In the genomic region with DNA sequence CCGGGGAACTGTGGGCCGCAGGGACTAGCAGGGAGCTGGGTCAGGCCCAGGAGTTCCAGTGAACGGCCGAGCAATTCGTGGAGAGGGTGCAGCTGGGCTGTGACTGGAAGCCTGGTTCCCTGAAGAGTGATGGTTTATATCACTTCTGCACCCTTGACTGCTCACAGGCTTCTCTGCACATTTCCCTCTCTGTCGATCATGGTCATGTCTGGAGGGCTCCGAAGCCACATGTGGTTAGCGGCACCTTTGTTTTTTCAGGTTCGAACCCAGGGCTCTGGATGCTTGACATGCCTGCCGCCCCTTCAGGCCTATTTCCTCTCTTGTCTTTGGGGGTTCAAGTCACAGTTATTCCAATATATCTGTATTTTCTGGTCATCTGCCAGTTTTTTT, we compare ENCODE assay signal across 21 mouse cellular contexts. TPM values are rescaled to one million over a fixed set of nuclear protein-coding genes. Genes with fewer than 3 reads are reported as not detected.
DNase-seq lines count a peak whose midpoint lies in the region; ATAC-seq and TF ChIP-seq lines count a peak whose summit lies in the region.
"Had no signal": no experiment of that assay in that cellular context is flagged by ENCODE, and none has a peak within 500 bp of the region (broad histone marks: within the 10 kb centered on the region; RNA-seq: fewer than 3 reads in every experiment).

No protein-coding gene starts in this region.

- H3K9me3 ChIP-seq in heart, embryonic 12.5 days (replicated peaks) = no peaks in the 10 kb centered on the region
- H3K9me3 ChIP-seq in kidney, embryonic 15.5 days (replicated peaks) = no peaks in the 10 kb centered on the region
- H3K9me3 ChIP-seq in stomach, postnatal 0 days (ENCODE audit: control insufficient read depth, low read length) = no peaks in the 10 kb centered on the region
- H3K9me3 ChIP-seq: embryonic facial prominence, embryonic 12.5 days; intestine, embryonic 15.5 days; liver, embryonic 13.5 days had no signal

- TF ChIP-seq EP300 in stomach, postnatal 0 days (optimal IDR thresholded peaks at IDR 0.05) = no peak

- H3K9ac ChIP-seq in heart, embryonic 12.5 days = peak overlapping the region; percentile 13; the same call in 1 of the 2 replicates
- H3K9ac ChIP-seq in kidney, embryonic 15.5 days = no peak overlapping the region
- H3K9ac ChIP-seq in stomach, postnatal 0 days (ENCODE audit: low read length) = no peak overlapping the region
- H3K9ac ChIP-seq: embryonic facial prominence, embryonic 12.5 days; forebrain, postnatal 0 days; intestine, embryonic 15.5 days; liver, embryonic 13.5 days had no signal

- no peak overlapping the region for H3K27ac ChIP-seq in heart, embryonic 12.5 days (ENCODE audit: poor library complexity, severe bottlenecking)
- H3K27ac ChIP-seq in kidney, embryonic 15.5 days = no peak overlapping the region
- H3K27ac ChIP-seq in stomach, postnatal 0 days (replicated peaks) = no peak overlapping the region
- H3K27ac ChIP-seq: embryonic facial prominence, embryonic 12.5 days; intestine, embryonic 15.5 days; kidney, postnatal 0 days; layer of hippocampus, adult 2 months; liver, embryonic 13.5 days had no signal

- H3K4me2 ChIP-seq in heart, embryonic 12.5 days = peak overlapping the region; percentile 9; the same call in 1 of the 2 replicates
- H3K4me2 ChIP-seq in kidney, embryonic 15.5 days = no peak overlapping the region
- H3K4me2 ChIP-seq in stomach, postnatal 0 days (replicated peaks; ENCODE audit: low read depth) = no peak overlapping the region
- H3K4me2 ChIP-seq: embryonic facial prominence, embryonic 12.5 days; intestine, embryonic 15.5 days; liver, embryonic 13.5 days had no signal

- no peaks in the 10 kb centered on the region for H3K36me3 ChIP-seq in heart, embryonic 12.5 days
- H3K36me3 ChIP-seq in kidney, embryonic 15.5 days = no peaks in the 10 kb centered on the region
- H3K36me3 ChIP-seq in stomach, postnatal 0 days (ENCODE audit: control insufficient read depth, insufficient read depth, low read length) = no peaks in the 10 kb centered on the region
- H3K36me3 ChIP-seq: embryonic facial prominence, embryonic 12.5 days; intestine, embryonic 15.5 days; liver, embryonic 13.5 days had no signal

- H3K4me1 ChIP-seq in heart, embryonic 12.5 days (replicated peaks) = 0 out of 2 replicates have a peak, but pooled peaks cover 6% of the 10 kb centered on the region
- H3K4me1 ChIP-seq in kidney, embryonic 15.5 days = peaks cover 10% of the 10 kb centered on the region
- H3K4me1 ChIP-seq in stomach, postnatal 0 days (replicated peaks; ENCODE audit: control insufficient read depth, insufficient read depth) = no peaks in the 10 kb centered on the region
- H3K4me1 ChIP-seq: embryonic facial prominence, embryonic 12.5 days; intestine, embryonic 15.5 days had no signal

- ATAC-seq in heart, embryonic 12.5 days (ENCODE audit: insufficient number of reproducible peaks, low FRiP score) = no peak
- 0 out of 2 replicates have a peak, but pooled peaks have one; percentile 33 for ATAC-seq in kidney, embryonic 15.5 days (replicated peaks; ENCODE audit: low FRiP score)
- ATAC-seq in stomach, postnatal 0 days (ENCODE audit: low FRiP score, low TSS enrichment) = peak; percentile 33; the same call in 1 of the 2 replicates
- ATAC-seq: forebrain, postnatal 0 days; intestine, embryonic 15.5 days; Patski had no signal

- no peak for TF ChIP-seq CTCF in stomach, postnatal 0 days (IDR thresholded peaks at IDR 0.05; ENCODE audit: low read depth)

- DNase-seq in heart, adult 11 months = no peak
- DNase-seq in kidney, adult 11 months = no peak
- peak; percentile 58 to 67 for DNase-seq in spleen, postnatal 36 days (ENCODE audit: low spot score in 2 of 2)
- DNase-seq in spleen, postnatal 14 days (ENCODE audit: low spot score in 2 of 2) = no peak
- DNase-seq in stomach, postnatal 0 days (ENCODE audit: low spot score) = no peak
- no peak for DNase-seq in right cerebral cortex, postnatal 36 days (ENCODE audit: low spot score in 2 of 2)
- DNase-seq: adrenal gland, postnatal 25 days; cerebellum, adult 2 months; forebrain, postnatal 0 days; heart, postnatal 14 days; liver, embryonic 13.5 days; retina, postnatal 1 day had no signal

- 46% methylated on average over 10 of the region's 10 CpGs for WGBS in heart, embryonic 12.5 days
- 44% methylated on average over 10 of the region's 10 CpGs for WGBS in kidney, embryonic 15.5 days
- whole genome bisulfite sequencing in stomach, postnatal 0 days = 54% methylated on average over 10 of the region's 10 CpGs

- peaks cover 55% of the 10 kb centered on the region for H3K27me3 ChIP-seq in heart, embryonic 12.5 days (replicated peaks)
- H3K27me3 ChIP-seq in kidney, embryonic 15.5 days = peaks cover 47% of the 10 kb centered on the region
- H3K27me3 ChIP-seq in stomach, postnatal 0 days (ENCODE audit: control insufficient read depth, insufficient read depth, low read length) = no peaks in the 10 kb centered on the region; the same call in 1 of the 2 replicates
- H3K27me3 ChIP-seq: Patski had no signal

- H3K4me3 ChIP-seq in heart, embryonic 12.5 days = no peak overlapping the region
- H3K4me3 ChIP-seq in kidney, embryonic 15.5 days (replicated peaks) = no peak overlapping the region
- no peak overlapping the region for H3K4me3 ChIP-seq in stomach, postnatal 0 days (ENCODE audit: low read depth, low read length)
- H3K4me3 ChIP-seq: embryonic facial prominence, embryonic 12.5 days; intestine, embryonic 15.5 days; layer of hippocampus, adult 2 months; liver, embryonic 13.5 days had no signal

RNA-seq across cellular contexts. Expression of a gene that starts 0.2 kb away (rescaled TPM):
- polyA plus RNA-seq in heart, embryonic 12.5 days (2016; fragmentation: Nextera tagmentation; extraction: Ambion mirVana) = not detected in 2 replicates
- polyA plus RNA-seq in kidney, embryonic 15.5 days (2015; fragmentation: Nextera tagmentation; extraction: Ambion mirVana) = 0.10 TPM in 1 of 2 replicates, not detected in the other
- 0.11 and 0.16 TPM in 2 replicates for polyA plus RNA-seq in stomach, postnatal 0 days (2015; fragmentation: Nextera tagmentation; extraction: Ambion mirVana)
- polyA plus RNA-seq: kidney, postnatal 0 days; lung, embryonic 16.5 days had no signal

RNA-seq across cellular contexts. Expression of a gene that starts 3.6 kb away (rescaled TPM):
- 0.12 TPM in 1 of 2 replicates, not detected in the other for polyA plus RNA-seq in heart, embryonic 12.5 days (2016; fragmentation: Nextera tagmentation; extraction: Ambion mirVana)
- polyA plus RNA-seq in kidney, embryonic 15.5 days (2015; fragmentation: Nextera tagmentation; extraction: Ambion mirVana) = 0.12 TPM in 1 of 2 replicates, not detected in the other
- 0.32 and 0.40 TPM in 2 replicates for polyA plus RNA-seq in stomach, postnatal 0 days (2015; fragmentation: Nextera tagmentation; extraction: Ambion mirVana)
- polyA plus RNA-seq: cerebellum, adult 2 months; forebrain, postnatal 0 days; intestine, embryonic 15.5 days; limb, embryonic 11.5 days; Patski had no signal

RNA-seq across cellular contexts. Expression of a gene that starts 11.1 kb away (rescaled TPM):
- polyA plus RNA-seq in heart, embryonic 12.5 days (2016; fragmentation: Nextera tagmentation; extraction: Ambion mirVana) = 0.14 and 0.31 TPM in 2 replicates
- 0.53 and 0.72 TPM in 2 replicates for polyA plus RNA-seq in kidney, embryonic 15.5 days (2015; fragmentation: Nextera tagmentation; extraction: Ambion mirVana)
- 0.63 and 0.78 TPM in 2 replicates for polyA plus RNA-seq in stomach, postnatal 0 days (2015; fragmentation: Nextera tagmentation; extraction: Ambion mirVana)
- polyA plus RNA-seq: Patski had no signal

RNA-seq across cellular contexts. Expression of a gene that starts 15.3 kb away (rescaled TPM):
- 0.55 TPM in 1 of 2 replicates, not detected in the other for polyA plus RNA-seq in heart, embryonic 12.5 days (2016; fragmentation: Nextera tagmentation; extraction: Ambion mirVana)
- polyA plus RNA-seq in kidney, embryonic 15.5 days (2015; fragmentation: Nextera tagmentation; extraction: Ambion mirVana) = 0.65 and 0.69 TPM in 2 replicates
- polyA plus RNA-seq in stomach, postnatal 0 days (2015; fragmentation: Nextera tagmentation; extraction: Ambion mirVana) = 0.27 and 0.33 TPM in 2 replicates
- polyA plus RNA-seq: cerebellum, adult 2 months; embryonic facial prominence, embryonic 12.5 days; forebrain, postnatal 0 days; limb, embryonic 11.5 days had no signal

RNA-seq across cellular contexts. Expression of a gene that starts 17.1 kb away (rescaled TPM):
- 3.3 and 5.2 TPM in 2 replicates for polyA plus RNA-seq in heart, embryonic 12.5 days (2016; fragmentation: Nextera tagmentation; extraction: Ambion mirVana)
- polyA plus RNA-seq in kidney, embryonic 15.5 days (2015; fragmentation: Nextera tagmentation; extraction: Ambion mirVana) = 12.1 and 13.7 TPM in 2 replicates
- polyA plus RNA-seq in stomach, postnatal 0 days (2015; fragmentation: Nextera tagmentation; extraction: Ambion mirVana) = 17.5 and 19.3 TPM in 2 replicates
- polyA plus RNA-seq: Patski had no signal

Comparison
In these comparisons a context has a peak if more than half of its experiments do, and no peak if none do; other contexts are left out.
1. DNase-seq: peak in spleen, postnatal 36 days (2 of 2); none in heart, adult 11 months (single experiment), kidney, adult 11 months (single experiment), spleen, postnatal 14 days (0 of 2), stomach, postnatal 0 days (single experiment) and right cerebral cortex, postnatal 36 days (0 of 2).